Mouse (Mus musculus) embryonic facial prominence, embryonic 11.5 days (tissue): ENCODE measurements around the gene E130308A19Rik. TPM values are rescaled to one million over a fixed set of nuclear protein-coding genes. Genes with fewer than 3 reads are reported as not detected.

Experiments
- ATAC-seq: fragments of 200-750 bp; cut with Nextera tagmentation; replicated peaks from 2 replicates; pipeline ENCODE4 v1.8.0; 2017; ENCODE audit warnings: low read depth; ENCODE audit not compliant: insufficient number of reproducible peaks, low FRiP score, low TSS enrichment
- DNase-seq: peaks from one replicate; pipeline ENCODE4 v3.0.0-alpha.2; 2015; ENCODE audit warnings: low spot score
- H3K27ac ChIP-seq: fragments of 300-500 bp; sonication (generic); replicated peaks from 2 replicates; pipeline ENCODE4 v1.5.1; 2014; ENCODE audit warnings: mild to moderate bottlenecking, low read depth, low read length, control low read depth
- H3K27me3 ChIP-seq: fragments of 300-500 bp; sonication (generic); 2 replicates; pipeline ENCODE4 v1.6.1; 2014; ENCODE audit warnings: mild to moderate bottlenecking, low read length, moderate library complexity, mixed read lengths; ENCODE audit not compliant: control insufficient read depth, insufficient read depth
- H3K36me3 ChIP-seq: fragments of 300-500 bp; sonication (generic); replicated peaks from 2 replicates; pipeline ENCODE4 v1.6.1; 2014; ENCODE audit warnings: low read depth, mild to moderate bottlenecking, low read length, moderate library complexity, mixed read lengths; ENCODE audit not compliant: control insufficient read depth, insufficient read depth
- H3K4me1 ChIP-seq: fragments of 300-500 bp; sonication (generic); 2 replicates; pipeline ENCODE4 v1.6.1; 2014; ENCODE audit warnings: low read length, mixed read lengths; ENCODE audit not compliant: control insufficient read depth, insufficient read depth
- H3K4me2 ChIP-seq: fragments of 300-500 bp; sonication (generic); 2 replicates; pipeline ENCODE4 v1.6.1; 2014; ENCODE audit warnings: low read depth, mild to moderate bottlenecking, control low read depth, low read length, moderate library complexity
- H3K4me3 ChIP-seq: fragments of 300-500 bp; sonication (generic); 2 replicates; pipeline ENCODE4 v1.5.1; 2014; ENCODE audit warnings: low read depth, low read length, control low read depth
- H3K9ac ChIP-seq: fragments of 300-500 bp; sonication (generic); replicated peaks from 2 replicates; pipeline ENCODE4 v1.6.1; 2014; ENCODE audit warnings: mild to moderate bottlenecking, control low read depth, low read length
- H3K9me3 ChIP-seq: fragments of 300-500 bp; sonication (generic); replicated peaks from 2 replicates; pipeline ENCODE4 v1.6.1; 2016; ENCODE audit warnings: mild to moderate bottlenecking, low read length, inconsistent platforms, mixed read lengths; ENCODE audit not compliant: control insufficient read depth
- WGBS: fragments of 180-500 bp; shearing (Covaris S2); extraction: QIAGEN DNeasy Blood & Tissue Kit; methylation state at CpG from one replicate; pipeline ENCODE4 v1.1.7; 2014; 5-methylcytosine and 5-hydroxymethylcytosine counted together
- polyA plus RNA-seq: library from polyadenylated mRNA; unstranded; fragments of >200 nt; fragmentation: Nextera tagmentation; extraction: Ambion mirVana; gene quantifications from 2 replicates; pipeline ENCODE4 v1.2.1, GENCODE M21; 2014

E130308A19Rik gene
- polyA plus RNA-seq, 1 experiment from 2014 or later = 30.5 TPM

DNA sequence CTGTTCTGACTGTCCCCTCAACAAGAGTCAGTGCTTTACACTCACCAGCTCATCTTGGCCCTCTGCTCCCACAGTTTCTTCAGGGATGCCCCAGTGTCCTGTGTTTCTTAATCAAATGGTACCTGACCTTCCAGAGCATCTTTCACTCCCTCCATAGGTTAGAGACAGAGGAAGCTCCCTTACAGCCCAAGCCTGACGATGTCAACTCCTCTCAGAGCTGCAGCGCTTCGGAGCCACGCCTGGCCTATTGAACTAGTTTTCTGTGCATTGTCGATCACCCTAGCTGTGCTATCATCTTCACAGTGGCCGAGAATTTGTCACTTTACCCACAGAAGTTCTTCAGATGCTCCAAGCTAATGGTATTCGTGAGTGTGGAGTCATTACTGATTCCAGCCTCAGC, 88.9 kb downstream of the E130308A19Rik start:
- no peak for DNase-seq

DNA sequence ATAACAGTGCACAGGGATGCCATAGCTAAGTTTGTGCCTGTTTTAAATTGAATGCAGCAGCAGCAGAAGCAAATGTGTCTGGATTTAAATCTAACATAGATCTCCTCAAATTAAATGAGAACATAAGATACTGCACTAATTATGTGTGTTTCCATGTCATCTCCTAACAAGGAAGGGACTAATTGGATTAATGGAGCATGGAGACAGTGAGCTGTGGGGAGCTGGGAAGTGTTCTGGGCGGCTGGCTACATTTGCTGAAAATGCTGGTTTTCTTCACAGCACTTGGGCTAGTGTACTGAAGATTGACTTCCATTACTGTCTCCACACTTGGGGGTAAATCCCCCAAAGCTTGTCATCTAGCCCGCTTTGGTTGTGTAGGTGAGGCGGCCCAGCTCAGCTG, 89.5 kb downstream of the E130308A19Rik start:
- no peak overlapping the region for H3K4me3 ChIP-seq
- ATAC-seq = no peak
- H3K4me1 ChIP-seq = no peaks in the 10 kb centered on the region; the same call in 1 of the 2 replicates
- 82% methylated on average over 3 of the region's 3 CpGs for WGBS
- no peaks in the 10 kb centered on the region for H3K36me3 ChIP-seq
- no peaks in the 10 kb centered on the region for H3K9me3 ChIP-seq
- no peak for DNase-seq
- no peak overlapping the region for H3K27ac ChIP-seq
- no peak overlapping the region for H3K4me2 ChIP-seq
- H3K27me3 ChIP-seq = no peaks in the 10 kb centered on the region
- no peak overlapping the region for H3K9ac ChIP-seq

More for the DNA sequence above, 88.9 kb downstream of the E130308A19Rik start:
- Histone ChIP-seq H3K4me1 (no peaks in the 10 kb centered on the region; the same call in 1 of the 2 replicates), H3K9me3 (no peaks in the 10 kb centered on the region), H3K4me2 (no peak overlapping the region), H3K4me3 (no peak overlapping the region), H3K27ac (no peak overlapping the region), H3K27me3 (no peaks in the 10 kb centered on the region), H3K9ac (no peak overlapping the region), H3K36me3 (no peaks in the 10 kb centered on the region)
- no peak for ATAC-seq
- WGBS = 77% methylated on average over 7 of the region's 7 CpGs

DNA sequence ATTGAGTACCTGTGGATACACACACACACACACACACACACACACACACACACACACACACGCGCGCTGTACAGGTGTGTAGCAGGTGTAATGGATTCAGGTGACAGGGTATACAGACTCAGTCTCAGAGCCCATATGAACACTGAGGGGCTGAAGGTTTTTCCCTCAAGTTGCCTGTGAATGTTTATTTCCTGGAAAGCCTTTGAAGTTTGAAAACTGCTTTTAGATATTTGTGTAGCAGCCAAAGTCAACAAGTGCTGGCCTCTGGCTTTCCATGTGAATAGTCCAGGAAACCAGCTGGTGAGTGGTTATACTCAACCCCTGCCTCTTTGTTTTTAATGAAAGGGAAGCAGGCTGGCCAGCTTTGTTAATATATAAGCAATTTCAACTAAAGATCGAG, 91.3 kb downstream of the E130308A19Rik start:
- H3K4me3 ChIP-seq = no peak overlapping the region
- no peak for ATAC-seq
- H3K27me3 ChIP-seq = no peaks in the 10 kb centered on the region
- no peak overlapping the region for H3K9ac ChIP-seq
- H3K4me1 ChIP-seq = no peaks in the 10 kb centered on the region; the same call in 1 of the 2 replicates
- no peaks in the 10 kb centered on the region for H3K36me3 ChIP-seq
- 86% methylated on average over 4 of the region's 4 CpGs for whole genome bisulfite sequencing
- no peak for DNase-seq
- no peak overlapping the region for H3K27ac ChIP-seq
- H3K9me3 ChIP-seq = no peaks in the 10 kb centered on the region
- no peak overlapping the region for H3K4me2 ChIP-seq

DNA sequence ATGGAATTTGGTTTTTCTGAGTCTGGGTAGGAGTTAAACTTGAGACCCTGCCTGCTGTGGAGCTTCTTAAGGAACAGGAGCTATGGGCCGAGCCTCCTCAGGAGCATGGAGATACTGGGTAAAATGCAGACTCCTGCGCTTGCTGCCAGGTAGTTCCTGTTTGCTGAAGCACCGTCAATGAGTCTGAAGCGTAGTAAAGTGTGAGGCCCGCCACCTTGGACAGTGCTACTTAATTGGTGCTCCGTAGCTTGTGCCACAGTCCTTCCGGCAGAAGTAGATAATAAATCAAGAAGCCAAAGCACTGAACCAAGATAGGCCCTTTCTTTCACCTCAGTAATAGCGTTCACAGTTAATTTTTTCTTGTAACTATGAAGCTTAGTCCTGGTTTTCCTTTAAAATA, 92.5 kb downstream of the E130308A19Rik start:
- WGBS = 88% methylated on average over 8 of the region's 8 CpGs
- DNase-seq (no peak), ATAC-seq (no peak)
- no peaks in the 10 kb centered on the region for H3K9me3 ChIP-seq
- no peaks in the 10 kb centered on the region; the same call in 1 of the 2 replicates for H3K4me1 ChIP-seq
- no peak overlapping the region for H3K27ac ChIP-seq
- H3K36me3 ChIP-seq = no peaks in the 10 kb centered on the region
- H3K9ac ChIP-seq = no peak overlapping the region
- H3K4me3 ChIP-seq = no peak overlapping the region
- H3K27me3 ChIP-seq = no peaks in the 10 kb centered on the region
- H3K4me2 ChIP-seq = no peak overlapping the region

DNA sequence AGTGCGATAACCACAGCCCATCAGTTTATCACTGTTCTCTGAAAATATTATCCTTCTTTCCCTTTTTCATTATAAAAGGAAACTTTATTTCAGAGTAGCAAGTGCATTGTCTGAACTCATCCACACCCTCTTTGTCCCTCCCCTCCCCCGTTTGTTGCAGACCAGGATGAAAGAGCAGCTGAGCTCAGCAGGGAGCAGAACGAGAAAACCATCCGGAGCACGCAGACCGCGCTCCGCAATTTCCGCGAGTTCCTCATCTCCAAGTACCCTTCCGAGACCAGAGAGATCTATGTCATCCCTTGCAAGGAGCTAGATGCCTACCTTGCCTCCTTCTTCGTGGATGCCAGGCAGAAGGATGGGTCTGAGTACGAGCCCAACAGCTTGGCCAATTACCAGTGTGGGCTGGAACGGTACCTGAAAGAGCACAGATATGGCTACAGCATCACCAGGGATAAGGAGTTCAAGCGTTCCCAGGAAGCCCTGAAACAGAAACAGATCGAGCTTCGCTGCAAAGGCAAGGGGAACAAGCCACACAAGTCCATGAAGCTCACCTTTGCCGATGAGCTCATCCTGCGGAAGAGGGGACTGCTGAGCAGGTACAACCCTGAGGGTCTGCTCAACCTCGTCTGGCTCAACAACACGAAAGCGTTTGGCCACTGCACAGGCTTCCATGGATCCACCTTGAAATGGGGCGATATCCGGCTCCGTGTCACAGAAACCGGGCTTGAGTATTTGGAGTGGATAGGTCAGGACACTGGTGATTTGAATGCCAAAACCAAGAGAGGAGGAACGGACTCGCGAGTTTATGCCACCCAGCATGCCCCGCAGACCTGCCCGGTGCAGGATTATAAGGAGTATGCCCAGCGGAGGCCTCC, 93.7 kb downstream of the E130308A19Rik start:
- WGBS = 89% methylated on average over 32 of the region's 32 CpGs
- Histone ChIP-seq H3K4me1 (no peaks in the 10 kb centered on the region; the same call in 1 of the 2 replicates), H3K9ac (no peak overlapping the region), H3K4me3 (no peak overlapping the region), H3K4me2 (no peak overlapping the region), H3K27ac (no peak overlapping the region), H3K27me3 (no peaks in the 10 kb centered on the region), H3K9me3 (no peaks in the 10 kb centered on the region), H3K36me3 (no peaks in the 10 kb centered on the region)
- DNase-seq = no peak
- no peak for ATAC-seq

DNA sequence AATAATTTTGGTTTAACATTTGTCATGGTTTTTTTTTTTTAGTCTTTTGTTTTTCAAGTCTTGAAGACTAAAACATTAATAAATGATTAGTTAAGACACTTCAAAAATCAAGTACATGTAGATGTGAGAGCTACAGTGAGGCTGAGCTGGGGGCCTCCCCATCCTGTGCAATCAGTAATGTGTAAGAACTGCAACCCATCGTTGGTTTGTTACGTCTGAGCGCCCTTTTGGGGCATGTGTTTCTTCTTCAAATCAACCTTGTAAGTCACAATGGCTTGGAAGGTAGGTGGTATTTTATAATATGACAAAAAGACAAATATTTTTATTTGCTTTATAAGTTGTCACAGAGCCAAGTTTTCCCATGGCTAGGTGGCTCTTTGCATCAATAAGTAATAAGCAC, 95.8 kb downstream of the E130308A19Rik start:
- no peak overlapping the region for H3K4me2 ChIP-seq
- H3K36me3 ChIP-seq = no peaks in the 10 kb centered on the region
- 86% methylated on average over 3 of the region's 3 CpGs for WGBS
- H3K4me1 ChIP-seq = no peaks in the 10 kb centered on the region; the same call in 1 of the 2 replicates
- no peak overlapping the region for H3K27ac ChIP-seq
- DNase-seq = no peak
- no peak overlapping the region for H3K4me3 ChIP-seq
- H3K9ac ChIP-seq = no peak overlapping the region
- no peak for ATAC-seq
- H3K9me3 ChIP-seq = no peaks in the 10 kb centered on the region
- no peaks in the 10 kb centered on the region for H3K27me3 ChIP-seq

DNA sequence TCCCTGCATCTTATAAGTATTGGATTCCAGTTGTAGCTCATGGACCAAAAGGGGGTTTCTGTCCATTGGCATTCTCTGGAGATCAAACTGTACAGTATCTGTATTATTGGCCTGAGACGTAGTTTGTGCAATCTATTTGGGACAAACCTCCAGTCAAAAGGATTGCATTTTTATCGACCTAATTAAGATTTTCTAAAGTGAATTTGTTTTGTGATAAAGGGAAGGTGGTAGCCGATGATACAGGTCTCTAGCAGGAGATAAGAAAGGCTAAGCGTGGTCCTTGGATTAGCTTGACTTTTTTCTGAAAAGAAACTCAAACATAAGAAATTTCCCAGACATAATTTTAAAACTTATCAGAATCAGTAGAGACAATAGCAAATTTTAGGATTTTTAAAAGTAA, 99.6 kb downstream of the E130308A19Rik start:
- Histone ChIP-seq H3K9me3 (no peaks in the 10 kb centered on the region), H3K4me1 (no peaks in the 10 kb centered on the region), H3K9ac (no peak overlapping the region), H3K27me3 (no peaks in the 10 kb centered on the region), H3K27ac (no peak overlapping the region), H3K4me2 (no peak overlapping the region), H3K36me3 (no peaks in the 10 kb centered on the region), H3K4me3 (no peak overlapping the region)
- ATAC-seq (no peak), DNase-seq (no peak)
- 85% methylated on average over 4 of the region's 4 CpGs for WGBS

DNA sequence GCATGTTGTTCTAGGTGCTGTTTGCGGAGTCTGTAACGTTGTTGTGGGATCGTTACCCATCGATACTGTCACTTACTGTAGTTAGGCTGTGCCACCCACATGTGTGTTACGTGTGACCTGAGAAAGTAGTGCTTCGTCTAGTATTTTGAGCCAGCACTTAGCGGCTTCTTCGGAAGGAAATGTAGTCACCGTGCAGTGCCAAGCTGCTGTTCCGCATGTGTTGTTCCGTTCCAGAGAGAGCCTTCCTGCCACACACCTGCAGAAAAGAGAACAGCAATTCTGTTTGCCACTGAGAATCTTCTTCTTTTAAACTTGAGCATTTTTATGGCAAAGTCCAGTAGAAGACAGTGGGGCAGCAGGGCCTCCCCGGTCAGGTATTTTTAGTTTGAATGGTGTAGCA, 100.5 kb downstream of the E130308A19Rik start:
- no peak for ATAC-seq
- Histone ChIP-seq H3K27me3 (no peaks in the 10 kb centered on the region), H3K9ac (no peak overlapping the region), H3K4me1 (no peaks in the 10 kb centered on the region), H3K36me3 (no peaks in the 10 kb centered on the region), H3K27ac (no peak overlapping the region), H3K4me2 (no peak overlapping the region), H3K9me3 (no peaks in the 10 kb centered on the region), H3K4me3 (no peak overlapping the region)
- 94% methylated on average over 12 of the region's 12 CpGs for WGBS
- DNase-seq = no peak
